Mouse (Mus musculus) embryo, embryonic 11 days (tissue): ENCODE measurements around the gene Mast4.
A peak's percentile ranks its signal among the peaks of the same experiment; 100 is the strongest.

Source experiments
- DNase-seq: peaks from one replicate; pipeline ENCODE4 v3.0.0-alpha.2; 2015

Gene Mast4

DNA sequence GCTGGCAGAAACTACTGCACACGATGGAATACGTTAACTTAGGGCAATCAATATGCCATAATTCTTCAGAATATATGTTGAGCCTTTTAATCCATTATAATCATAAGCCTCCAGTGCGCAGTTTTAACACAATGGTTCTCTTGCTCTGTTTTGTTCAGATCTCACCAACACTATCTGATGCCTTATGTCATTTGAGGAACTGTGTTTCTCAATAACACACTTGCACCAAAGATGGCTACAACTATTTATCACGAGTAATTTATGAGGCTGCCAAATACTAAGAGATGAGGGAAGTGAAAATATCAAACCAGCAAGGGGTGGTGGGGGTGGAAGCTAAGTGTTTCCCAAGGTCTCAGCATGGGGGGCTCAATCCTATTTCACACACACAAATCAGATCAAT, 448.1 kb downstream of the Mast4 start:
- no peak for DNase-seq

DNA sequence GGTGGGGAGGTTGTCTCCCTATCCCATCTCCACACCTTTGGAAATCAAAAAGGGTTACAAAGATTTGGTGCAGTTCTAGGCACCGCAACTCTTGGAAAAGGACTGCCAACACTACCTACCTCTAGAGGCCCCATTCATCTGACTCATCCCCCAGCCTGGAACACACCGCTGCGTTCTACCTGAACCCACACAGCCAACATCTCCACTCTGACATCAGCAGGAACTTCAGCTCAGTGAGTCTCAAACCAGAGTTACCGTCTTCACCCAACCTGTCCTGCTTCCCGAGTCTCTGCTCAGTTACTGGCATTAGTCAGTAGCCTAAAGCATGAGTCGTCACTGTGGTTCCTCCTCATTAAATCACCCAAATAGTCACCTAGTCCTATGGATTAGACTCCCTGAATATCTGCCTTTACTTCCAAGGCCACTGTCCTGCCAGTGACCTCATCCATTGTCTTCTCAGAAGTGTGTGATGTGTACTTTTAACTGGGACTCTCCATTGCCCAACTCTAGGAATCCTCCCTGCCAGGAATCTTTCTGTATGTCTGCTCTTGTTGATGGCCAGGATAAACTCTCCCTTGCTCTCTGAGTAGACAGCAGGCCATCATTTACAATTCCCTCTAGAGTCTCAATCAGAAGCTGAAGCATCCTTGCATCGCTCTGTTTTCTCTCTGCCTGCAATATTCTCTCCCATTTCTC, 453.8 kb downstream of the Mast4 start:
- DNase-seq = no peak

DNA sequence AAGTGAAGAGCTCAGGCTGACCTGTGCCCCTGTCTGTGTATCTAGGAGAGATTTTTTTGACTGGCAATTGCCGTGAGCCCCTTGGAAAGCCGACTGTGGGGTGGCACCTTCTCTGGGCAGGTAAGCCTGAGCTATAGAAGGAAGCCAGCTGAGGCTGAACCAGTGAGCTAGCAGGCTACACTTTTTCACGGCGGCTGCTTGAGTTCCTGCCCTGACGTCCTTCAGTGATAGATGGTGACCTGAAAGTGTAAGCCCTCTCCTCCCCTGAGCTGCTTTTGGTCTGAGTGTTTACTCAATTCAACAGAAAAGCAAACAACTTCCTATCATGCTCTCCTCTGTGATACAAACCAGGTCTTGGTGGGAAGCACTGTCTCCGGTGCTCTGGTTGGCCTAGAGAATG, 455.7 kb downstream of the Mast4 start:
- DNase-seq = no peak

DNA sequence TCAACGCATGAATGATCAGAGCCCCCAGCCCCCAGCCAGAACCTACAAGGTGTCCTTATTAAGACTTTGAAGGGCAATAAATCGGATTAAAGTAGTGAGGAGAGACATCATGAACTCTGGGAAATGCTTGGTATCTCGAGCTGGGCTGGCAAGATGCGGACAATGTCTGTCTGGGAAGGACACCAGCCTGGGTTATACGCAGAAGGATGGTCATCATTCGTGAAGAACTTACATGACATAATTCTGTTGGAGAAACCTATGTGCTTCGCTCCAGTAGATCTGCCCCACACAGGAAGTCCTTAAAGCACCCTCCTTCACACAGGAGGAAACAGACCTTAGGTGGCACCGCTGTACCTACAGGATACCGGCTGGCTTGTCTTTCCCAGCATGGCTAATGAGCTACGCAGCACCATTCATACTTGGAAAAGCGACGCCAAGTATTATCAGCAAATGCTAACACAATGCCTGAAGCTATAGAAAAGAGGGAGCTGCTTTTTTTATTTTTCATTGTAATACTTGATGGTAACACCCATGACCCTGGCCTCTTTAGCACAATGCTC, 456.5 kb downstream of the Mast4 start:
- DNase-seq = no peak

DNA sequence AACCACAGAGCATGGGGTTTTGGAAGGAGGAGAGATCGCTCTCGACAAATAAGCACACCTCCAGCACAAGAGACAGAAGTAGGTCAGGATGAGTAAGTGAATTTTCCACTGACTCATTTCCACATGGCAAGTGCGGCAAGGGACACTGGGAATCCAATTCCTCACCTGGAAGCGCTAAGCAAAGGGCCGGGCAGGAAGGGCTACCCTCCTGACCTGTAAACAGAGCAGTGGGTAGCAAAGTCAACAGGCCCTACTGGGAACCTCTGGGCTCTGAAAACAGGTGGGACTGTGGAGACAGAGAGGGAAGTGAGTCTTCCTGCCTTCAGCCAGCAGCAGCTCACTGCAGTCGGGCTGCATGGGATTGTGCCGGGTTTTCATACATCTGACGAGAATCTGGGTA, 457.1 kb downstream of the Mast4 start:
- DNase-seq = no peak

DNA sequence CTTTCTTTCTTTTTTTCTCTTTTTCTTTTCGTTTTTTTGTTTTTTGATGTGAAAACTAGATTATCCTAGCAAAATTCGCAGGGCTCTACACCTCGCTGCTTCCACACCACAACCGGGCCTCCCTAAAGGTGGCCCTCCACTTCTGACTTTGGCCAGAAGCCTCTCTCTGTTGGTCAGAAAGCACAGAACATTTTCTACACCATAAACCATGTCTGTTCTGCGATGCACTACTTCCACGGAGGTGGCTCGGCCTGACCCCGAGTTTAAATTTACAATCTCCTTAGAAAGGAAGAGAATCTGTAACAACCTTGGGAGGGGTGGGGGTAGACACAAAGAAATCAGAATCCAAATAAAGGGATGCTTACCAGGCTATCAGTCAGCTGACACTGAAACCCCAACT, 458.8 kb downstream of the Mast4 start:
- DNase-seq = no peak

DNA sequence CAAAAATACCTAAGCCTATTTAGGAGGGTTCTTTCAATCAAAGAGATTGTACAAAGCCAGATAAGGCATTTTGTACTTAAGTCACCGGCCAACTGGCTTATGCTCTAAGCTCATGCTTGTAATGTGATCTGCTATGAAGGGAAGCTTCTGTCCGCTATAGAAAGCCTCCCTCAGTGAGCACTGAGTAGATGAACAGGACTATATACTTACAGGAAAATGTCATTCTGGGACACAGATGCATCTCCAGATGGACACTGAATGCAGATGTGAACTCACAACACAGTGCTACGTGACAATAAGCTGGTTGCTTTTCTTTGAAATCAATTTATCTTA, 459.2 kb downstream of the Mast4 start:
- DNase-seq = no peak

DNA sequence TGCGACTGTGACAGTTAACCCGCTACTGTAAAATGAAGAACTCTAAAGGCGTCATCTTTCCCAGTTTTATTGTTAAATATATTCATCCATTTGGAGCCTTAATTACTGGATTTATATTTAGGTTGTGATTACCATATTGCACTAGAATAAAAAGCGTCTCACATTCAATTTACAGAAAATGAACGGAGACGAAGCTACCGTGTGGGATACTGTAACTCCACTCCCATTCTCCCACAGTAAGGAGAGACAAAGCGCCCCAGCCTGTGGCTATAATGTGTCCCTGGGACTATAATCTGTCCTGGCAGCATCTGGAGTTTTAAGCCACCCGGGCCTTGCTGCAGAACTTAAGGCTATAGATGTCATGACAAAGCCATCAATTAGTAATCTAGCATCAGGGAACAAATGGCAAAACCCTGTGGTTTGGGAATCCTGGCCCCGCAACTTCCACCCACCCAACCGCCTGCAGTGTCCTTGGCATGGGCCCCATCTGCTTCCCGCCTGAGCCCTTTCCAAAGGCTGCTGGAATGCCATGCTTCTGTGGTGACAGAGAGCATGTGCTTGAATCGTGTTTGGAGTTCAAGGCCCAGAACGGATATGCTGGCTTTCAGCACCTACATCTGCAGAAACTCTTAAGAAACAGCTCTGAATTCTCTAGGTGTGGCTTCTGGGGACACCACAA, 459.7 kb downstream of the Mast4 start:
- peak; percentile 37 for DNase-seq

DNA sequence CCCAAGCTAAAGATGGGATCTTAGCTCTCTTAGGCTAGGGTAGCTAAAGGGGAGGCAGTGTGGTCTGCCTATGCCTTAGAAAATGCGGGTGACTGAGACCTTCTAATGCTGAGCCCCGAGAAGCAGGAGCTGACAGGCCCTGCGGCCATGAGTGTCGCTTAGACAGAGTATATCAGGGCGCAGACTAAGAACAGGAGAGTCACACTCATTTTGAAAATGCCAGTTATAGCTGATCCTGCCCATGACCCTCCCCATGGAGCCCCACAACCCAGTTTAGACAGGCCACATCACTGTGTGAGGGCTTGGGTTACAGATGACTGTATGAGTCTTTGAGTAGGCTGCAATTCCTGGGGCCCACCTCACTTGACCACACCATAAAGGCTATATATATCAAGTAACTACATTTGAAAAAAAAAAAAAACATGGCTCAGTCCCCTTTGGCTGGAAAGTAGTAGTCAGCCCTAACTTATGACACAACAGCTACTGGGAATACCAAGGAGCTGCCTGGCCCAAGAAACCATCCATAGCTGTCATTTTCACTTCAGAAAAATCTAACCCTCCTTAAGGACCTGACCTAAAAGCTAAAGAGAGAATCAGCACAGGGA, 460.8 kb downstream of the Mast4 start:
- DNase-seq = no peak

DNA sequence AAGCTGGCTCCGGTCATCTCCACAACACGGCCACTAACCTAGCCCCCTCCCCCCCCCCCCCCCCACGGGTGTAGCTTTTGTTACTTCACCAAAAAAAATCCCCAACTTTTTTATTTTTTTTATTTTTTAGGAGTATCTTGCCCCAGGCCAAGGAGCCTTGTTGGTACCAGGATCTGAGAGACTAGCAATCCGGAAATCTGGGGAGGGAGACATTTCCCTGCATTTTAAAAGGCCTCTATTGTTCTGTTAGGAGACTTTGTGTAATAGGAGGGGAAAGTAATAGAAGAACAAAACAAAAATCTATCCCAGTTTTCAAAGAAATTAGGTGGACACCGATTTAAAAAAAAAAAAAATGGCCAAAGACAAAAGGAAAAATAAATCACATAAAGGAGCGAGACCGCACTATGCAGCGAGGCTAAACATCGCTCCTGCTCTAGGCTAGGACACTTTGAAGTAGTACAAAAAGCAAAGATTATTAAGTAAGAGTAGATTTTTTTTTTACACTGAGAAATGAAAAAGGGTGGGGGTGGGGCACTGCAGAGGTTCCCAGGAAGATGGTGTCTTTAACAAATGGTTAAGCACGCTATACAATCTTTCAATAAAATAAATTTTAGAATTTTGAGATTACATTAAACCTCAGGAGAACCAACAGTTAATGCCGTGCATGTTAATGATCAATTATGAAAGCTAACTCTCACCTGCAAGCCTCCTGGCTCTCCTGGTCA, 462.8 kb downstream of the Mast4 start:
- DNase-seq = no peak

DNA sequence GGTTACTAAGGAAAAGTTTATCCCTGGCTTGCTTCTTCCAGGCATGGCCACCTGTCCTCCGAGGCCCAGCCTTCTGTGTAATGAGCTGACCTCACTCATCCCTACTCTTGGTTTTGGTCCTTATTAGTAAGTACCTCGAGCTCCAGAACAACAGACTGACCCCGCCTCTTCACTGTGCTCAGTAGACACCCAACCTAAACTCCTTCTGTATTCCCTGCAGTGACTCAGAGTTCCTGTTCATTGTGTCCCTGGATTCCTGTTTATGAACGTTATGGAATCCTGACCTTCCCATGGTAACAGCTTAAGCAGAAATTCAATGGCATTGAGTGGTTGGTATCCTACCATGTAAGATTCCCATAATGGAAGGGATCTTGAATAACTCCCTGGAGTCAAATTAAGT, 464.8 kb downstream of the Mast4 start:
- no peak for DNase-seq

DNA sequence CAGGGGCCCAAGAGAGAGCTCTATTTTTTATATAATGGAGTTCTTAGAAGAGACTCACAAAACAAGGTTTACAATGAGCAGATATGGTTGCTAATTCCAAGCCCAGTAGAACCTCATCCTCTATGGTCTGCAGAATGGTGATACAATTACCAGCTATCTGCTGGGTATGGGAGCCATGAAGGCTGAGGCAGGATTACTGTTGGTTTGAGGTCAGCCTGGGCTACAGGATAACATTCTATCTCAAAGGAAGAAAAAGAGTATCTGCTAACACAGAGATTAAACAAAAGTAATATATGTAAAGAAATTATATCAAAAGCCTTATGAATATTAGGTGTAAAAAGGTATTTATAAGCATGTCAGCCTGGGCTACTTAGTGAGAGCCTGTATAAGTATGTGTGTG, 467.5 kb downstream of the Mast4 start:
- DNase-seq = no peak

DNA sequence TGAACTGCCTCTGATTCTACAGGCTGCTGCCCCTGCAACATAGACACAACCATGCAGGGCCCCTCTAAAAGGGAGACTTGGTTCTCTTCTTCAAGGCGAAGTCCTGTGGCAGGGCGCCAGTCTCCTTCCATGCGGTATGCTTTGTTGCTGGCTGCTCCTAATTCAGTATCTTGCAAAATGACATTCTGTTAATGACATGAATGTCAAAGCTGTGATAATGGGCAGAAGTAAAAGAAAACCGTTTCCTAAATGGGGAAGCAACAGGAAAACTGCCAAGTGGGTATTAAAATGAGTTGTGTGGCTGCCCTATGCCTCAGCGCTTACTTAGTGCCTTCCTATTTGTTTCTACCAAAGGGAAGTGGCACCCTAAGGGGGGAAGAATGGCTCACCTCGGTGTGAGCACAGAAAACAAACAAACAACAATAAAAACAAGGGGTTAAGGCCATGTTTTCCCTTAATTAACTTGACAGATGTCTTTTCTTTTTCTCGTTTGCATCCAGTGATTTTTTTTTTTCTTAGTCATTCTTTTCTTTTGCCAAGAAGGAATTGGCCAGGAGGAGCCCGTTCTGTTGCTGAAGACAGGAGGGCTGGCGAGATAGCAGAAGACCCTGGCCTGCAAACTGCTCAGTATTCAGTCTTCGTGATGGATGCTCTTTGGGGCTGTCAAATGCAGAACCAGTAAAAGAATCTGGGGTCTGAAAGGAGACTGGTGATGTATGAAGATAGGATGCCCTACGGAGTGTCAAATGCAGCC, 468.1 kb downstream of the Mast4 start:
- DNase-seq = no peak

DNA sequence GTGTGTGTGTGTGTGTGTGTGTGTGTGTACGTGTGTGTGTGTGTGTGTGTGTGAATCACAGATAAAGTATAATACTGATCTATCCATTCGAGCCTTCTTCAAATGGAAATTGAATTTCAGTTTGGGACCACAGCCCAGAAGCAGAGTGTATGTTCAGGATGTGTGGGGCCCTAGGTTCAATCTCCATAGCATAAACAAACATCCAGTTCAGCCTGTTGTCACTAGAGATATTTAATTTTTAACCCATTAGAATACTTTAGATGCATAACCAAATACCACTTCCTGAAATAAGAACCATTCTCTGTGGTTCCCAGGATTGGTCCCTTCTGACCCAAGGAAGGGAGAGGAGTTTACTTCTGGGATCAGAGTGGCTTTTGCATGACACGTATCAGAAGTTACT, 468.8 kb downstream of the Mast4 start:
- no peak for DNase-seq

DNA sequence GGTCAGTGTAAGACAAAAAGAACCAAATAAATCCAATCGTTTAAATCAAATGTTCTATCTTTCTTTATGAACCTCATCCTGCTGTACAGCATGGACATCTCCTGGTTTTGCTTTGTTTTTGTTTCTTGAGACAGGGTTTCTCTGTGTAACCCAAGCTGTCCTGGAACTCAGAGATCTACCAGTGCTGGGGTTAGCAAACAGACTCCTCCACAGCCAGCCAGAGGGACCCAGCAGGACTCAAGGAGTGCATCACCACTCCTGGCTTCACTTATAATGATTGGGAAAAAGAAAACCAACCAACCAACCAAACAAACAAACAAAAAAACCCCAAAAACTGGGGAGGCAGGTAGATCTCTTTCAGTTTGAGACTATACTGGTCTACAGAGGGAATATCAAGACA, 469.5 kb downstream of the Mast4 start:
- DNase-seq = no peak

DNA sequence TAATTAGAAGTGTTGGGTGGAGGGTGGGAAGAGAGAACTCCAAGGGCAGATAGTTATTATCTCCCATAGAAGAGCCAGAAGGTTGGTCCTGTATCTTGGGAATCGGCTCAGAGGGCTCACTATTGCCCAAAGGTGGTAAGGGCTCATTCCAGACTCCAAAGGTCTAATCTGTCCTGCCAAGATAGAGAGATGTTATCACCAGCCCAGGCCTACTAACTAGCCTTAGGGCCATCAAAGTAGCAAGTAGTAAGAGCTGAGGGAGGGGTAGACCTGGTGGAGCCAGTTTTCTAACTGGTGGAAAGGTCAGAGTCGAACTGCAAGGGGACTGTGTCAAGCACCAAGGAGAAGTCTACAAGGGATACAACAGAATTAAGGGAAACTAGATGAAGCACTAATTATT, 470.2 kb downstream of the Mast4 start:
- no peak for DNase-seq

DNA sequence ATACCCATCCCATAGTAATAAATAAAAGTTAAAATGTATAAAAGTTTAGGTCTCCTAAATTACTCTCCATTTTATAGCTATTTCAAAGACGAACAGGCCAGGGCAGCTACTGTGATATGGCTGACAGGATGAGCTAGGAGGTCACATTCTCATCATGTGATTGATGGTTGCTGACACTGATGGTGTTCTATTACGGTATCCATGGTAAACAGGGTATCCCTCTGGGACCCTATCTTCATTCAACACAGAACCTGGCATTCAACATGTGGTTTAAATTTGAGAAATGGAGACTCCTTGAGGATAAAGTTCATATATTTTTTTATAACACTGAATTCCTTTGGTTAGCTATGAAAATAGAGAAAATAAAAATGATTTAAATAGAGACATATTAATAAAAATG, 471.3 kb downstream of the Mast4 start:
- DNase-seq = peak; percentile 54

DNA sequence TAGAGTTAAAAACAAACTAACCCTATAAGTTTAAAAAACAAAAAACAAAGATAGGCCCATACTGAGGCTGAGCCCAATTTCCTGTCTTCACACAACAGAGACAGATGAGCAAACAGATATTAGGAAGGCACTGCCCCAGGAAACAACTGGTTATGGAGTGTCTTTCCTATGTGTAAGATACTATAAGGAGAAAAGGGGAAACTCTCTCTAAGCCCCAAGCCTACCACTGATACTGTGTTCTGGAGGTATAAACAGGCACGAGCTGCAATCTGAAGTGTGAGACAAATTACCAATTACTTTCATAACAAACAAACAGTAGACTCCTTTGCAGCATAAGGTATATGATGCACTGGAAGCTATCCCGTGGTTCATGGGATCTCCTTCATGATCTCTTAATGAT, 471.9 kb downstream of the Mast4 start:
- no peak for DNase-seq

DNA sequence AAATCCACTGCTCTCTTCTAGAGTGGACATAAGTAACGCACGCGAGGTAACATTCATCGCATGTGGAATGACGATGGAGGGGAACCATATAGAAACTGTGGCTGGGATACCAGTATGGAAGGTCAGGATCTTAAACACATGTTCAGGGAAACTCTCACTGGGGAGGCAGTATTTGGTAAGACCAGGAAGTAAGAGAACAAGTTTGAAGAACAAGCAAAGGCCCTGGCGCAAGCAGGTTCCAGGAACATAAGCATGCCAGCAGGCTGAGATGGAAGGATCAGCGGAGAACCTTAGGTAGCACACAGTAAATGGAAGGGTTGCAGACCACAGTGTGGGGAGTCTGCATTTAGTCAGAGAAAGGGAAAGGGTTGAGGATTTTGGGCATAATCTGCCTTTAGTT, 473.6 kb downstream of the Mast4 start:
- DNase-seq = no peak

DNA sequence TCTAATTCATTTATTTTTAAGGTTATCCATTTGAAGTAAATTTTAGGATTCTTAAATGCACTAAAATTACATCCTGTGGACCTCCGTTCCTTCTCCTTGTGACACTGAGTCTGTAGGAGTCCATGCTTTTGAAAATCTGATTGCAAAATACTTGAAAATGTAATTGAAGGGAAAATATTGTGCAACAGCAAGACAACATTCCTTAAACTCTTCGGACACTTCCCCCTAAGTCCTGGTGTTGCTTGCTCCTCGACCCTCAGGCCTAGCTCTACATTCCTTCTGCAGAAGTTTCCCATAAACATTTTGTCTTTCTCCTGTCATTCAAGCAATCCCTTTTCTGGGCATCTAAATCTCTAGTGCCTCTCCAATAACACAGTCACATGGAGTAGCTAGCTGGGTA, 474.2 kb downstream of the Mast4 start:
- DNase-seq = no peak

DNA sequence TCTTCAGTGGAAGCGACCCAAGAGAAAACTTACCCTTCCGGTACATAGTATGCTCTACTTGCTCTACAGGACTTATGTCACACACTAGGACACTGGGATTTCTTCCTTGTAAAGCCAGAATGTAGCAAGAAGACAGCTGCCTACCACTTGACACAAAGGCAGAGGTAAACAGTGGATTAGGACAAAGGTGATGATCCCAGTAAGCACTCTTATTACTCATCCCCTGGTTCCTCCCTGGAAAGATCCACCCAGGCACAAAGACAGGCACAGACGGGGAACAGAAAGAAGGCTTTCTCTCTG, 476.8 kb downstream of the Mast4 start:
- no peak for DNase-seq

DNA sequence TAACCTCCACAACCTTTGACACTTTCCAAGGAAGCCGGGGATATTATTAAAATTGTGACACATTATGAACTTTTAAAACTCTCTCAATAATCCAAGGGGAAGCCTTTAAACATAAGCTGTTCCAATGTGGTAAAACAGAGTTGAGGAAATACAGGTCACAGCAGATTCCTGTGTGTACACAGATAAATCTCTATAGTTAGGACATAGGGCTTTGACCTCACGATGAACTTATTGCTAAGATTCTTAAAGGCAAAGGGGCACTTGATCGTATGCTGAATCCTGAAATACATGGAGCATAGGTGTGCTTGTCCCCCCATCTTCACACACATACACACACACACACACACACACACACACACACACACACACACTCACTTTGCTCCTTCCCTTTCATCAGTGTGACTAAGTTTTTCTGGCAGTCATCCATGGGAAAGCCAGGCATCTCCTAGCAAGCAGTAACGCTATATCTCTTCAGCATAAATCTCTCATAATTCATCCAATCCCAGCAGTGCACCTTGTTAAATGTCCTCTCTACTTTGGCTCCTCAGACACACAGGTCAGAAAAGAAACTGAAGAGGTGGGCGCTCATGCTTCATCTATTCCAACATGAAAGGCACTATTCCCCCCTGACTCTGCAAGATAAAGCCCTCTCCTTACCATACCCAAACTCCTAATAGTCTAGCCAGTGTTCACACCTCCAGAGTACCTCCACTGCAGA, 477.3 kb downstream of the Mast4 start:
- DNase-seq = no peak

DNA sequence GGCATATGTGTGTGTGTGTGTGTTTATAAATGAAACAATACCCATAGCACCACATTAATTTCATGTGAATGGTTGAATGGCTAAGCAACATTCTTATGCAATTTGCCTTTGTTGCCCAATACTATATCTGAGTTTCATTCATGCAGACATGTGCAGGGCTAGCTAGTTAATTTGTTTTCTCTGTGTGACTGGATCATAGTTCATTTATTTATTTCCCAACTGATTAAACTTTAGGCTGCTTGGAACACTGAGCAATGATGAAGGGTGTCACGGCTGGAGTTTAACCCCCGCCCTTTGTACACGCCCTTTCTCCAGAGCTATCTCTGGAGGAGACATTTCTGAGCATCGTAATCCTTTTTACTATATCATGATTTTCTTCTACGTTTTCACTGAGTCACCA, 481.4 kb downstream of the Mast4 start:
- DNase-seq = no peak
